Mouse (Mus musculus): ENCODE results near the gene Sod1.

Sod1 gene

GRCm38 (mm10) chr16:90220026-90220891 is at the start of gene Sod1:
TSS of gene Sod1 (plus strand) at chr16:90220754.
- peak; percentile 92 for DNase-seq

- no peak for DNase-seq
These were observed 49.1 kb upstream of the Sod1 start for GRCm38 (mm10) chr16:90171416-90171815.

- no peak for DNase-seq
These were observed 44.1 kb upstream of the Sod1 start for GRCm38 (mm10) chr16:90176472-90176871.

GRCm38 (mm10) chr16:90177425-90177824 is 43.1 kb upstream of the Sod1 start:
- DNase-seq = no peak

- no peak for DNase-seq
These were observed 42.1 kb upstream of the Sod1 start for GRCm38 (mm10) chr16:90178404-90178803.

GRCm38 (mm10) chr16:90179892-90180291 is 40.7 kb upstream of the Sod1 start:
- no peak for DNase-seq

GRCm38 (mm10) chr16:90180975-90181374 is 39.6 kb upstream of the Sod1 start:
- no peak for DNase-seq

- DNase-seq = peak; percentile 48
These were observed 38.9 kb upstream of the Sod1 start for GRCm38 (mm10) chr16:90181673-90182072.

- DNase-seq = no peak
These were observed 36.4 kb upstream of the Sod1 start for GRCm38 (mm10) chr16:90184135-90184534.

- DNase-seq = peak; percentile 73
These were observed 34.5 kb upstream of the Sod1 start for GRCm38 (mm10) chr16:90185928-90186588.

GRCm38 (mm10) chr16:90187453-90187852 is 33.1 kb upstream of the Sod1 start:
- no peak for DNase-seq

GRCm38 (mm10) chr16:90191289-90191688 is 29.3 kb upstream of the Sod1 start:
- DNase-seq = no peak

GRCm38 (mm10) chr16:90193719-90194118 is 26.8 kb upstream of the Sod1 start:
- DNase-seq = no peak

- DNase-seq = no peak
These were observed 23.8 kb upstream of the Sod1 start for GRCm38 (mm10) chr16:90196688-90197240.

- peak; percentile 64 for DNase-seq
These were observed 23.1 kb upstream of the Sod1 start for GRCm38 (mm10) chr16:90197337-90197973.

- DNase-seq = no peak
These were observed 21.9 kb upstream of the Sod1 start for GRCm38 (mm10) chr16:90198626-90199025.

- no peak for DNase-seq
These were observed 21.4 kb upstream of the Sod1 start for GRCm38 (mm10) chr16:90199174-90199573.

GRCm38 (mm10) chr16:90202140-90202539 is 18.4 kb upstream of the Sod1 start:
- no peak for DNase-seq

- no peak for DNase-seq
These were observed 17.2 kb upstream of the Sod1 start for GRCm38 (mm10) chr16:90203226-90203962.

- DNase-seq = no peak
These were observed 15.7 kb upstream of the Sod1 start for GRCm38 (mm10) chr16:90204868-90205267.

GRCm38 (mm10) chr16:90208996-90209395 is 11.6 kb upstream of the Sod1 start:
- no peak for DNase-seq

- no peak for DNase-seq
These were observed 9.8 kb upstream of the Sod1 start for GRCm38 (mm10) chr16:90210717-90211116.

GRCm38 (mm10) chr16:90211767-90212166 is 8.8 kb upstream of the Sod1 start:
- DNase-seq = no peak
